Mouse (Mus musculus) small intestine, adult 2 months (tissue): Measurements from ENCODE around the gene Dido1.
A peak's percentile ranks its signal among the peaks of the same experiment; 100 is the strongest.

Experiments
- CTCF ChIP-seq: fragments of 200-500 bp; IDR thresholded peaks from 2 replicates; pipeline ENCODE4 v1.5.1; 2012; ENCODE audit warnings: low read depth, mild to moderate bottlenecking, control low read depth, inconsistent platforms, low read length, moderate library complexity, mixed read lengths; ENCODE audit not compliant: insufficient replicate concordance, insufficient read length; ENCODE audit errors: extremely low read depth
- POLR2A ChIP-seq: fragments of 200-500 bp; IDR thresholded peaks from 2 replicates; pipeline ENCODE4 v1.6.1; 2012; ENCODE audit warnings: low read depth, mild to moderate bottlenecking, control low read depth, inconsistent platforms, low read length, moderate library complexity

- TF ChIP-seq CTCF (peak; percentile 69; the same call in 1 of the 2 replicates), POLR2A (no peak)
These were observed 52.3 kb downstream of the Dido1 start for GRCm38 (mm10) chr2:180657394-180658013.
